Mouse (Mus musculus) fat pad, adult 2 months (tissue): ENCODE measurements around the gene Ap2b1.
"Not testable (repeated sequence)": the region's sequence is repeated elsewhere in the genome, so short reads cannot be mapped to it uniquely, and the experiment has no call there.

Experiments
- DNase-seq: peaks from one replicate; pipeline ENCODE4 v3.0.0-alpha.2; 2011; ENCODE audit warnings: low read depth, low spot score; ENCODE audit errors: extremely low read depth

The Ap2b1 gene

DNA sequence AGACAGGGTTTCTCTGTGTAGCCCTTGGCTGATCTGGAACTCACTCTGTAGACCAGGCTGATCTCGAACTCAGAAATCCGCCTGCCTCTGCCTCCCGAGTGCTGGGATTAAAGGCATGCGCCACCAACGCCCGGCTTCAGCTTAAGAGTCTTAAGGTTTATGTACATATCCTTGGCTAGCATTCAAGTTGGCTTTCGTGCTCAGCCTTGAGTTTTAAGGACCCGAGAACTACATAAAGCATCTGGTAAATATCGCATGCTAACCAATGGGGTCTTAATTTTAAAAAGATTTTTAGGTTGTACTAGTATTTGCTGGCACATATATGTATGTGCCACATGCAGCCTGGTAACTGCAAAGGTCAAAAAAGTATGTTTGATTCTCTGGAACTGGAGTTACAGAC lies 900 bp downstream of the Ap2b1 start:
- DNase-seq, result no peak

DNA sequence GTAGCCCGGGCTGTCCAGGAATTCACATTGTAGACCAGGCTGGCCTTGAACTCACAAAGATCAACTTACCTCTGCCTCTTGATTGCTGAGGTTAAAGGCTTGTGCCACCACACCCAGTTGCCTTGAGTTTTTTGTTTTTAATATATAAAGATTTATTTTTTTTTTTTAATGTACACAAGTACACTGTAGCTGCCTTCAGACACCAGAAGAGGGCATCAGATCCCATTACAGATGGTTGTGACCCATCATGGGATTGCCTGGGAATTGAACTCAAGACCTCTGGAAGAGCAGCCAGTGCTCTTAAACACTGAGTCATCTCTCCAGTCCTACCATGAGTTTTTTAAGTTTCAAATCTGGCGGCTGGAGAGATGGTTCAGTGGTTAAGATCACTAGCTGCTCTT lies 2.6 kb downstream of the Ap2b1 start:
- no peak for DNase-seq

DNA sequence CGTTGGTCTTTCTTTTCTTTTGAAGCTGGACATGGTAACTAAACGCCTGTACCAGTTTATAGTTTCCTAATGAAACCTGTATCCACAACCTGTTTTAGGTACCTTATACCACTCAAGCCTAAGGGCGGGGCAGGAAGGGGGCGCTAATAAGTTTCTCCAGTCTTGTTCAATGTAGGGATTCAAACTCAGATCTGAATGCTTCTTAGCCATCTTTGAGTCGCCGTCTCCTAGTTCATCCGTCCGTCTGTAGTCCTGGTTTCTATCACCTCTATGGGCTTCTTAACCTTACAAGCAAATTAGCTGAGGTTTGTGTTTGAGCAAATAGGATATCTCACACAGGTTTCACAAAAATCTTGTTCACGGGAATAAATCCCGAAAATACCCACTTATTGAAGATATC lies 3.3 kb downstream of the Ap2b1 start:
- DNase-seq, result no peak

DNA sequence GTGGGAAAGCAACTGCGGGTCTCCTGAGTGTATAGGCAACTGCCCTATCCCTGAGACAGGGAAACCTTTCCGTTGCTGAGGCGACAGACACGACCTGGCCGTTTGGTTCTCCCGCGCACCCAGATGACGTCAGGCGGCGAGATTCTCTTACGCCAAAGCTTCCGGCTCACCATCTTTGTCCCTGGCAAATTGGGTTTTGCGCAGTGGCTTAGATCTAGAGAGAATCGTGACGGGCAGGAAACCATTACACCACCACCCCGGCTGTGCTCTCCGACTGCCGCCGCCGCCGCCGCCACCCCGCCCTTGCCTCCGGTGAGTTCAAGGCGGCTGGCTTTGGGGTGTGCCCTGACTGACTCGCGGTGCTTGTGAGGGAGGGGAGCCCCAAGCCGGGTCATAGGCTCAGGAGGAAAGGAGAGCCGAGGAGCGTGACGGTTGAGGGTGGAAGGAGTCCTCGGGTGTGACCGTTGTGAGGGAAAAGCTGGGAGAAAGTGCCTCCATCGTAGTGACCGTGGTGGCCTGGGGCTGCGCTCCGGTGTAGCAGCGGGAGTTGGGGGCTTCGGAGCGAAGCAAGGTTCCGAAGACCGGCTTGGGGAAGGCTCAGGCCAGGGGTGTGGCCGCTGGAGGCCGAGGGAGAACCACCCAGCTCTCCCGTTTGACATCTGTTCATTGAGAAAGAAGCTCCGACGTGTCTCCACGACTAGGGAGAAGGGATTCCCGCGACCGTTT lies 3.9 kb downstream of the Ap2b1 start, which contains the start of gene Pex12:
Pex12 (minus strand) TSS at position 61 of the 726 bp plus-strand sequence.
- DNase-seq, result peak; percentile 55

DNA sequence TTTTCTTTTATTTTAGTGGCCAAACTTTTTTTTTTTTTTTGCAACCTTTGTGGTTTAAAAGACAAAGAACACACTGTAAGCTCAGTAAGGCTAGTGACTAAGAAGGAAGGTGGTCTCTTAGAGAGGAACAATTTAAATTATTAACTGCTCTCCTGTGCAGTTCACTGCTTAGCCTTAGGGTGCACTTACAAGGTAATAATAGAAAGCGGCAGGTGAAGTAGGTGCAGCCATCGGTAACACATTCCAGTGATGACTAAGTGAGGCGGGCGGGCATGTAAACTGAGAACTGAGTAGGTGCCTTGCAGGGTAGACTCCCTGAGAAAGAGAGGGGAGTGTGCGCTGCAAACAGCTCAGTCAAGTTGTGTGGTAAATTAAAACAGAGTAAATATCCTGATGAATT lies 4.9 kb downstream of the Ap2b1 start:
- no peak for DNase-seq

DNA sequence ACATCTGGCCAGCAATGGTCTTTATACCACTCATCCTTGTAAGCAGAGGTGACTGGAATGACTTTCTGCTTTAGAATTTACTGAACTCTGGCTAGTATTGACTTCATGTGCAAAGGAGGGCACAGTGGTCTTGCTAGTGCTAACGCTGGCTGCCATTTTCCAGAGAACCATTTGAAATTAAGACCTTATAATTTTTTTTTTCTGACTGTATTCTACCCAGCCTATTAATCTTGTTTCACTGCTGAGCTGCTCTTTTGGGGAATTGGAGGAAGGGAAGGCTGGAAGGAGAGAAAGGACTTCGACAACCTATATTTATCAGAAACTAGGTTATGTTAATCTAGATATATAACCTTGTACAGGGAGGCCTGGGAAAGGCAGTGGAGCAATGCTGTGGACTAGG lies 5.7 kb downstream of the Ap2b1 start:
- DNase-seq, result no peak

DNA sequence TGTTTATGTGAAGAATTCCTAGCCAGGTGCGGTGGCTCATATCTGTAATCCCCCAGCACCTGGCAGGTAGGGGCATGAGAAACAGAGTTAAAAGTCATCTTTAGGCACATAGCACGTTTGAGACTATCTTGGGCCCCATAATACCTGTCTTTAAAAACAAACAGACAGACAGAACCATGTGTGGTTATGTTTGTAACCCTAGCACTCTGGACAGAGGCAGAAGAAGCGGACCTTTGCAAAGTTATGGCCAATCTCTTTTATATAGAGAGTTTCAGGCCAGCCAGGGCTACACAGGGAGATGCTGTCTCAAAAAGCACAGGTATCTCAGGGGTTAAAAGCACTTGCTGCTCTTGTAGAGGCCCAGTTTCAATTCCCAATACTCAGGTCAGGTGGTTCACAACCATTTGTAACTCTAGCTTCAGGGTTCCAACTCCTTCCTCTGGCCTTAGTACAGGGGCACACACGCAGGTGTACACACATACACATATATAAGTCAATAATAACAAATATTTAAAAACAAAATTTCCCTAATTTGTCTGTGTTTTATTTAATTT lies 8.0 kb downstream of the Ap2b1 start:
- DNase-seq, result no peak

DNA sequence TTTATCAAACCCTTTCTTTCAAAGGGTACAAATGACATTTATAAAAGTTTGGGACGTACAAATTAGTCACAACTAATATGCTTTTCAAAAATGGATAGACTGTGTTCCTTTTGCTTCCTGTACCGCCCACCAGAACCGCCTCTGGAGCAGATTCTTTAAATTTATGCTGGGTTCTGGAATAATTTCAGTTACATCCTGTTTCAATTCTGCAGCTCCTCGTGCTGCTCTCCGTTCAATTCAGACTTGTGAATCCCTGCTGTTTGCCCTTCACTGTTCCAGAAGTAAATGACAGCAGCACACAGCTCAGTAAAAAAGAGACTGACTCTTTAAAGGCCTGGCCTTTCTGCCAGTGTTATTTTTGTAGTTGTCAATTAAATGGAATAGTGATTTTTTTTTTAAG lies 13.6 kb downstream of the Ap2b1 start:
- DNase-seq, result no peak

DNA sequence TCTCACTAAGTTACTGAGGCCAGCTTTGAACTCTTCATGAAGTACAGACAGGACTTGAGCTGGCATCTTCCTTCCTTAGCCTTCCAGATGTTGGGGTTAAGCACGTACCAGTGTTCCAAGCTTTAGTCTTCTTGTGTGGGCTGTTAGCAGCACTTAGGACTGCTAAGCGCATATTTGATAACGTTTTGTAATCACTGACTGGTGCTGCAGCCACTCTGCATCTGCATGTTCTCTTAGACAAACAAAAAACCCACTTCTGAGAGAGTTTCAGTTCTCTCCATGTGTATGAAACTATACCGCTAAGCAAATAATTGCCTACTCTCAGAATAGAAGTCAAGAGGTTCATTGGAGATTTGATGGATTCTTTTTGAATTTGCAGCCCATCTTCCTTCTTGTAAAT lies 20.2 kb downstream of the Ap2b1 start:
- no peak for DNase-seq

DNA sequence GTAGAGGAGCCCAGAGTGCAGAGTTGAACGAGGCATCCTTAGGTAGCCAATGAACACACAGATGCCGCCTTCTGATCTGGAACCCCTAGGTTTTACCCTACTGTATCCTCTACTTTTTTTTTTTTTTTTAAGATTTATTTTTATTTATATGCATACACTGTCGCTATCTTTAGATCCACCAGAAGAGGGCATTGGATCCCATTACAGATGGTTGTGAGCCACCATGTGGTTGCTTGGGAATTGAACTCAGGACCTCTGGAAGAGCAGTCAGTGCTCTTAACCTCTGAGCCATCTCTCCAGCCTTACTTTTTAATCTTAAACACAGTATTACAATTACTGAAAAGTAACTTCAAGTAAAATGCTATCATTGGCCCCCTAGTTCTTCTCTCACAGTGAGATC lies 27.9 kb downstream of the Ap2b1 start:
- DNase-seq, result not testable (repeated sequence)

DNA sequence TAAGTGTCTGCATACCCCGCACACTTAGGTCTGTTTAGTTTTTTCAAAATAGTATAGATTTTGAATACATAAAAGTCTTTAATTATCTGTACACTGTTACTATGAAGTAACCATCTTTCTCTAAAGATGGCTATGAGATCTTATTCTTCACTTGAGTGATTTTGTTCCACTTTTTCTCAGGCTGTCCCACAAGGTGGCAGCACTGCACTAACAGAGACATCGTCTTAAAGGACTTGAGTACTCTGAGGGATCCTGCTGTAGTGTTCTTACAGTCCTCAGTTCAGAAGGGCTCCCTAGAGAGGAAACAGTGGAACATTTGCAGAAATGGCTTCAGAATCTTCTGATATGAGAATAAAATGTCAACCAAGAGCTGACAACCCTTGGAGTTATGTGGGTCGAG lies 28.6 kb downstream of the Ap2b1 start:
- DNase-seq, result no peak

DNA sequence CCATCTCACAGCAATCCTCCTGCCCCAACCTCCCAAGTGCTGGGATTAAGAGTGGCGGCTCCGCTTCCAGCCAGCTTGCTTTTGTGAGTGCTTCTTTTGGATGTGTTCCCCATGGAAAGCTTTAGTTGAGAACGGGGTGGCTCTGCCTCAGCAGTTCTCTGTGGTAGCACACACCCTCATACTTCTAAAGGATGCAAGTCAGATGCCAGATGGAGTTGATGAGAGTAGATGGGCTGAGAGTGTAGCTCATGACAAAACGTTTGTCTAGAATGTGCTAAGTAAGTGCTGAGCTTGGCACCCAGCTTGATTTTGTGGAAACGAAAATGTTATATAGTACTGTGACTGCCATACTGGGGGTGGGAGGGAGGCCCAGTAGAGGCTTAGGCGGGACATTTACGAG lies 37.0 kb downstream of the Ap2b1 start:
- DNase-seq, result no peak

DNA sequence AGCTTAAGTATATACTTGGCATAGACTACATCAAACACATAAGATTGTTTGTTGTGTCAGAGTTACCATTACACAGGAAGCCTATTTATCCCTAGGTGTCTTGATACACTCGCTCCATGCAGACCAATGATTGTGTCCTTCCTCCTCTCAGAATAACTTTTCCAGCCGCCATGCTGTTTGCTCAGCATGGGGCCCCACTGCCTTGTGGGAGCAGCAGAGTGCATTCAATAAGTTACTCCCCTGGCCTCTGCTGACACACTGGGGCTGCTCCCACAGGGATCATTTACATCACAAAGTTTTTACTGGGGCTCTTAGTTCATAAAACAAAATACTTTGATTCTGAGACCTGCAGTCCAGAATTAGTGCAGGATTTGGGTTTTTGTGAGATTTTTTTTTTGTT lies 40.9 kb downstream of the Ap2b1 start:
- no peak for DNase-seq

DNA sequence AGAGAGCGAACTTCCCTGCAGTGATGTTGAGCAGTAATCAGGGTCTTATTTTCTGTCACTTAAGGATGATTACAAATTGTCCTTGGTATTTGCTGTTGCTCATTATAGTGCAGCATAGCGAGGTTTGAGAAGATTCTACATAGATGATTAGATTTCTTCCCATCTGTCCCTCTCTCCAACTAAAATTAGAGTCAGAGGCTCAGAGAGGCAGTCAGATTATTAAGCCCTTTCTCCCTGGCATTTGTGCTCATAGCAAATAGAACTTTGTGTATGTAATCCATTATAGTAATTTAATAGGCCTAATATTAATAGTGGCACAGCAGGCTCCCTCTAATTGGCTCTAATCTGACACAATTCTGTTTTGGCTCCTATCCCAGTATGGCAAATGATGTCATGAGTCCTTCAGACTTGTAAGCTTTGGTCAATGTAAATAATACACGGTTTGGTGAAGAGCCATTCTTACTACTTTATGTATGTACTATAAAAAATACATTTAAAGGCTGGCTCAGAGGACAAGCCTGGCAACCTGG lies 43.0 kb downstream of the Ap2b1 start:
- DNase-seq, result no peak

DNA sequence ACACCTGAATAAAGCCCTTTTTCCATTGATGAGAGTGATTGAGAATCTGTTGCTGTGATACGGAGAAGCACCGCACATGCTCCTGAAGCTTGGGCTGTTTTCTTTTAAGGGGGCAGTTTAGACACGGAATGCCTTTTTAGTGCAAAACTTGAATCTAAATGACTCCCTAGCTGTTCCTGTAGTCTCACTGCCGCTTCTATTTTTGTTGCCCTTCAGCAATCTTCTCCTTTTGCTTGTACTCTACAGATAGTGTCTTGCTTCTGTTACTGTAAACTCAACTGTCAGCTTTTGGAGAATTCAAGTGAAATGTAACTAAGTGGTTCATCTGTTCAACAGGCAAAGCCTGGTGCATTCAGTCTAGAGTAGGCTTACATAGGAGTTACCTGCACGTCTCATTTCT lies 56.6 kb downstream of the Ap2b1 start:
- no peak for DNase-seq

DNA sequence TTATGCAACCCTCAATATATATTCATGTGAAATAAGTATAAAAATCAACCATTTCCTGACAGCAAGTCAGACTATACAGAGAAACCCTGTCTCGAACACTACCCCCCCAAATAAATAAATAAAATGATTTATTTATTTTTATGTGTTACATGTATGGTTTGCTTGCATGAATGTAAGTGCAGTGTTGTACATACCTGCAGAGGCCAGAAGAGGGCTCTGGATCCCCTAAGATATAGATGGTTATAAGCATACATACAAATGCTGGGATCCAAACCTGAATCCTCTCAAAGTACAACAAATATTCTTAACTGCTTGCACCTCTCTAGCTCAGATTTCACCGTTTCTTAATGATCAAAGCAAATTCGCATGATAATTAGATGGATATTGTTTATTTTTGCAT lies 58.6 kb downstream of the Ap2b1 start:
- DNase-seq, result no peak

DNA sequence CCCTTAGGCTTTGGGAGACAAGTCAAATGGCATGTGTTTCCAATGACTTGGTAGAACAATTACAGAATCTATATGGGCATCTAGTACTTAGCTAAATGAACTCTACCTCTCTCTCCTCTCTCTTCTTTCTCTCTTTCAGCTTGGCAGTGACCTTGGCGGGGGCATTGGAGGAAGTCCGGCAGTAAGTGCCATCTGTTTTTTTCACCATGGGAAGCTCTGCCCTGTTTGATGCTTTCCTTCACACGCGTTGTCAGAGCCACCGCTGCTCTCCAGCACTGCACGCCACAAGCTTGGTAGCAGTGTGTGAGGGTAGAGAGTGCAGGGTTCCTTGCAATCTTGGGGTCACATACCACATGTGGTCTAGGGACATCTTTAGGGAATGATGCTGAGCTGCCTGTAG lies 65.8 kb downstream of the Ap2b1 start:
- no peak for DNase-seq

DNA sequence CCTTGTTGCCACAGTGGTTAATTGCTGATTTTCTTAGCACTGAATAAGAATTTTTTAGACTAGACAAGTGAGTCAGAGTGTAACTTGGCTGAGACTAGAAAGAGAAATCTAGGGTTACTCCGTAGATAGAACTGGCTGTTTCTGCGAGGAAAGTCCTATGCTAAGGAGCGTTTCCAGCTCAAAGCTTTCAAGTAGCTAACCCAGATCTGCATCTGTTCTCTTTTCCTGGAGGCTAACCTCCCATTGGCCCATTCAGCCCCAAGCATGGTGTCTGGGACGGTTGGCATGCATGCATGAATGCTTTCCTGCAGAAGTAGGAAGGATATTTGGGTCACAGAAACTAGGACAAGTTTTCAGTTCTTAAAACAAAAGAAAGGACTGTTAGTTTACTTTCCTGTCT lies 72.4 kb downstream of the Ap2b1 start:
- DNase-seq, result no peak

DNA sequence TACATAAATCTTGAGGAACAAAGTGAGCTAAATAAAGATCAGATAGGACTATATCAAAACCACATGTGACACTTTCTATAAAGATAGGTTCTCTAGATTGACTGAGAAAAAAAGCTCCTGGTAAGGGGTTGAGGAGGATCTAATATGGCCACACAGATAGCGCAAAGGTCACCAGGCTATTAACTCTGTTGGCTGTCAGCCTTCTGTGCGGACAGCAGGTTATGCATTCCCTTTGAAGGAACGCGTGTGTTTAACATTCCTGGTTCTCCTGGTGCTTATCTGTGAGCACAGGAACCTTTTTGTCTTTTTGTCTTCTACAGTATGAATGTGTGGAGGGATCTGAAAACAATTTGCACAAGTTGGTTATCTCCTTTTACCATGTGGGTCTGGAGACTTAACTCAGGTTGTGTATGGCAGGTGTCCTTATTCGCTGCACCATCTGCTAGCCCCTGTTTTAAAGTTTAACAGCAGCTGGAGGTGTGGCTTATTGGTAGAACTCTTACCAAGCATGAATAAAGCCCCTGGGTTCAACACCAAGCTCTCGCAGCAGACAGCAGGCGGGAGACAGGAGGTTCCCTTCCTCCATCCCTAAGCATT lies 81.0 kb downstream of the Ap2b1 start:
- DNase-seq, result no peak

DNA sequence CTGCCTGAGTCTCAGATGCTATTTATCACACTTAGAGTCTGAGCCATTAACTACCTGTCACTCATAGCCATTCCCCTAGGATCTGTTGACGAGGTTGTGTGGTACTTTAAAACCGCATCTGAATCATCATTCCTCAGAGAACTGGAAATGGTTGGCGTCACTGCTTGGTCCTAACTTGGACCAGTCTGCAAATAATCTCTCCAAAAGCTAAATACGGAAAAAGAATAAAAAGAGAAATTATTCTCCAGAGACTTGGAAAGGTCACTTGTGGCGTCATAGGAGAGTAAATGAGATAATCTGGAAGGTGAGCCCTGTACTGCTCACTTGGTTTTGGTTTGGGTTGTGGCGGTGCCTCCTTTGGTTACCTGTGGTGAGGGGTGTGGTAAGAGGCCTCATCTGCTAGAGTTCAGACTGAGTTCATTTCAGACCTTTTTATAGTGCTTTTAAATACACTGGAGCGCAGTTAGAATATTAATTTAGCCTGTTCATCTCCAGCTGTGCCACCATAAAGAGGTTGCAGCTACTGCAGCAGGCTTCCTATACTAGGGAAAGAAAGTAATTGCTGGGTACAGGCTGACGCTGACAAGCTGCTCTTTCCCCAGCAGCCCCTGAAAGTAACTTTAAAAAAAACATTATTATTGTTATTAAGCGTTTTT lies 84.2 kb downstream of the Ap2b1 start:
- DNase-seq, result no peak

DNA sequence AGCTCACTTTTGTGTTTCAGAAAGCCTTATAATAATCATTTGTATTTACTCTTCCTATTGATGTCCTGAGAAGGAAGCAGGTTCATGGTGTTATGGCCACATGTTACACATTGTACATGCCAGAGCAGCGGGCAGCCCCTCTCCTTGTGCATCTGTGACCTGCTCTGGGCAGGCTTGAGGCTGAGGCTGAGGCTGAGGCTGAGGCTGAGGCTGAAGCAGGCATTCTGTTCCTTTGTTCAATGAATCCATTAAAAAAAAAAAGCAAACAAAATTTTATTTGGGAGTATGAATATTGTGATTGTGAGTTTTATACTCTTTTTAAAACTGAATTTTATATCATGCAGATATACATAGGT lies 84.7 kb downstream of the Ap2b1 start:
- DNase-seq, result no peak

DNA sequence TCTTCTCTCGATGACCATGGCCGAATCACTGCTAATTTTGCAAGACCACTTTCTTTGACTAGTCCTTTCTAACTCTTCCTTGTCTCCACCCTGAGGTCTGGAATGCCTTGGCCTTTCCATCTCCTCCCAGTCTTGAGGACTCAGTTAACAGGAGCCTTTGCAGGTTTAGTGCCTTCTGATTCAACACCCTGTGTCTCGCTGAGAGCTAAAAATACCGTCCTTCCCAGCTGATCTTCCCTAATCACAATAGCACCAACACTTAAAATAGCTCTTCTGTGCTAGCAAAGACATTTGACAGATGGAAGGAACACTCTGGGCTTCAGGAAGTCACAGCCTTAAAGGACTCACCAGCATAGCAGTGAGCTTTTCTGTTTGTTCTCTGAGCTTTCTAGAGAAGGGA lies 94.2 kb downstream of the Ap2b1 start:
- DNase-seq, result no peak
